Mouse (Mus musculus): ENCODE measurements around the gene Hoxa13.

GRCm38 (mm10) chr6:52233546-52234427 lies 26.9 kb downstream of the Hoxa13 start:
- no peak for TF ChIP-seq CTCF (IDR thresholded peaks at IDR 0.05; ENCODE audit: control insufficient read depth, insufficient read depth, insufficient read length)
- TF ChIP-seq MYOG (IDR thresholded peaks at IDR 0.05; ENCODE audit: control insufficient read depth, extremely low read depth, insufficient read length), result no peak
- TF ChIP-seq MAX (IDR thresholded peaks at IDR 0.05), result no peak
- TF ChIP-seq MYOD1 (IDR thresholded peaks at IDR 0.05; ENCODE audit: control insufficient read depth, insufficient read length, low read depth), result no peak
